Mouse (Mus musculus): ENCODE results near the gene Mta2. TPM values are rescaled to one million over a fixed set of nuclear protein-coding genes. Genes with fewer than 3 reads are reported as not detected.

Mta2 gene
- total and polyA plus RNA-seq, 2 experiments from 2014 or later, result 64.3 to 77.9 TPM

- DNase-seq (ENCODE audit: low spot score) (no peak), ATAC-seq (ENCODE audit: low FRiP score) (no peak)
- Histone ChIP-seq H3K27ac (ENCODE audit: low read depth, low read length) (no peak overlapping the region), H3K9ac (replicated peaks; ENCODE audit: low read length, poor library complexity, severe bottlenecking) (no peak overlapping the region), H3K36me3 (ENCODE audit: insufficient read depth, low read length) (peaks cover 67% of the 10 kb centered on the region), H3K4me3 (ENCODE audit: low read depth, low read length) (no peak overlapping the region), H3K27me3 (ENCODE audit: insufficient read depth, low read length) (no peaks in the 10 kb centered on the region), H3K4me2 (ENCODE audit: low read depth, low read length, poor library complexity, severe bottlenecking) (no peak overlapping the region), H3K4me1 (ENCODE audit: insufficient read depth, low read length) (no peaks in the 10 kb centered on the region), H3K9me3 (ENCODE audit: low read length) (no peaks in the 10 kb centered on the region)
- WGBS, result 96% methylated on average over 3 of the region's 3 CpGs
- no peak for TF ChIP-seq CTCF (IDR thresholded peaks at IDR 0.05)
Observed at GRCm38 (mm10) chr19:8914212-8914611, 27.5 kb upstream of the Mta2 start.

- Histone ChIP-seq H3K4me2 (ENCODE audit: low read depth, low read length, poor library complexity, severe bottlenecking) (no peak overlapping the region), H3K27me3 (ENCODE audit: insufficient read depth, low read length) (no peaks in the 10 kb centered on the region), H3K9ac (replicated peaks; ENCODE audit: low read length, poor library complexity, severe bottlenecking) (no peak overlapping the region), H3K27ac (ENCODE audit: low read depth, low read length) (no peak overlapping the region), H3K4me1 (ENCODE audit: insufficient read depth, low read length) (peaks cover 5% of the 10 kb centered on the region; the same call in 1 of the 2 replicates), H3K4me3 (ENCODE audit: low read depth, low read length) (no peak overlapping the region), H3K9me3 (ENCODE audit: low read length) (no peaks in the 10 kb centered on the region), H3K36me3 (ENCODE audit: insufficient read depth, low read length) (peaks cover 23% of the 10 kb centered on the region)
- DNase-seq (ENCODE audit: low spot score) (no peak), ATAC-seq (ENCODE audit: low FRiP score) (no peak)
- 93% methylated on average over 3 of the region's 3 CpGs for WGBS
- TF ChIP-seq CTCF (IDR thresholded peaks at IDR 0.05), result no peak
Observed at GRCm38 (mm10) chr19:8919000-8919399, 22.7 kb upstream of the Mta2 start.

- H3K9me3 ChIP-seq (ENCODE audit: low read length), result no peaks in the 10 kb centered on the region
- peak overlapping the region; percentile 85 for H3K4me3 ChIP-seq (ENCODE audit: low read depth, low read length)
- DNase-seq (ENCODE audit: low spot score) (no peak), ATAC-seq (ENCODE audit: low FRiP score) (no peak)
- peak overlapping the region; percentile 86 for H3K4me2 ChIP-seq (ENCODE audit: low read depth, low read length, poor library complexity, severe bottlenecking)
- no peak overlapping the region for H3K9ac ChIP-seq (replicated peaks; ENCODE audit: low read length, poor library complexity, severe bottlenecking)
- H3K36me3 ChIP-seq (ENCODE audit: insufficient read depth, low read length), result peaks cover 17% of the 10 kb centered on the region
- H3K27ac ChIP-seq (ENCODE audit: low read depth, low read length), result peak overlapping the region; percentile 78
- H3K4me1 ChIP-seq (ENCODE audit: insufficient read depth, low read length), result peaks cover 5% of the 10 kb centered on the region; the same call in 1 of the 2 replicates
- WGBS, result 62% methylated on average over 6 of the region's 6 CpGs
- no peak for TF ChIP-seq CTCF (IDR thresholded peaks at IDR 0.05)
- H3K27me3 ChIP-seq (ENCODE audit: insufficient read depth, low read length), result no peaks in the 10 kb centered on the region
Observed at GRCm38 (mm10) chr19:8919684-8920072, 22.0 kb upstream of the Mta2 start.

- no peaks in the 10 kb centered on the region for H3K27me3 ChIP-seq (ENCODE audit: insufficient read depth, low read length)
- H3K4me3 ChIP-seq (ENCODE audit: low read depth, low read length), result peak within 1 kb of the TSS; percentile 85
- peak within 1 kb of the TSS; percentile 86 for H3K4me2 ChIP-seq (ENCODE audit: low read depth, low read length, poor library complexity, severe bottlenecking)
- no peaks in the 10 kb centered on the region for H3K9me3 ChIP-seq (ENCODE audit: low read length)
- ATAC-seq (ENCODE audit: low FRiP score) (peak; percentile 96), DNase-seq (ENCODE audit: low spot score) (peak; percentile 96)
- H3K27ac ChIP-seq (ENCODE audit: low read depth, low read length), result peak within 1 kb of the TSS; percentile 78
- H3K9ac ChIP-seq (replicated peaks; ENCODE audit: low read length, poor library complexity, severe bottlenecking), result peak within 1 kb of the TSS; percentile 84
- 3% methylated on average over 36 of the region's 50 CpGs for WGBS
- peaks cover 5% of the 10 kb centered on the region; the same call in 1 of the 2 replicates for H3K4me1 ChIP-seq (ENCODE audit: insufficient read depth, low read length)
- peaks cover 13% of the 10 kb centered on the region for H3K36me3 ChIP-seq (ENCODE audit: insufficient read depth, low read length)
- no peak for TF ChIP-seq CTCF (IDR thresholded peaks at IDR 0.05)
Observed at GRCm38 (mm10) chr19:8920073-8920736, 21.5 kb upstream of the Mta2 start, which contains the start of gene B3gat3. Gene B3gat3 (plus strand): TSS chr19:8920374.

GRCm38 (mm10) chr19:8920836-8921291 lies 20.8 kb upstream of the Mta2 start:
- DNase-seq (ENCODE audit: low spot score), result peak; percentile 56

GRCm38 (mm10) chr19:8921741-8922140 lies 19.9 kb upstream of the Mta2 start:
- Histone ChIP-seq H3K27me3 (ENCODE audit: insufficient read depth, low read length) (no peaks in the 10 kb centered on the region), H3K27ac (ENCODE audit: low read depth, low read length) (no peak overlapping the region), H3K4me2 (ENCODE audit: low read depth, low read length, poor library complexity, severe bottlenecking) (peak overlapping the region; percentile 86; the same call in 1 of the 2 replicates), H3K9me3 (ENCODE audit: low read length) (no peaks in the 10 kb centered on the region), H3K36me3 (ENCODE audit: insufficient read depth, low read length) (peaks cover 14% of the 10 kb centered on the region), H3K4me3 (ENCODE audit: low read depth, low read length) (no peak overlapping the region), H3K4me1 (ENCODE audit: insufficient read depth, low read length) (peaks cover 5% of the 10 kb centered on the region; the same call in 1 of the 2 replicates), H3K9ac (replicated peaks; ENCODE audit: low read length, poor library complexity, severe bottlenecking) (no peak overlapping the region)
- TF ChIP-seq CTCF (IDR thresholded peaks at IDR 0.05), result no peak
- ATAC-seq (ENCODE audit: low FRiP score), result no peak
- WGBS, result 83% methylated on average over 9 of the region's 9 CpGs
- DNase-seq (ENCODE audit: low spot score), result no peak

More at GRCm38 (mm10) chr19:8920836-8921291, 20.8 kb upstream of the Mta2 start:
- TF ChIP-seq CTCF (IDR thresholded peaks at IDR 0.05), result no peak
- Histone ChIP-seq H3K27ac (ENCODE audit: low read depth, low read length) (peak overlapping the region; percentile 78), H3K9me3 (ENCODE audit: low read length) (no peaks in the 10 kb centered on the region), H3K4me3 (ENCODE audit: low read depth, low read length) (peak overlapping the region; percentile 85), H3K4me1 (ENCODE audit: insufficient read depth, low read length) (peaks cover 5% of the 10 kb centered on the region; the same call in 1 of the 2 replicates), H3K9ac (replicated peaks; ENCODE audit: low read length, poor library complexity, severe bottlenecking) (peak overlapping the region; percentile 84), H3K4me2 (ENCODE audit: low read depth, low read length, poor library complexity, severe bottlenecking) (peak overlapping the region; percentile 86), H3K36me3 (ENCODE audit: insufficient read depth, low read length) (peaks cover 12% of the 10 kb centered on the region), H3K27me3 (ENCODE audit: insufficient read depth, low read length) (no peaks in the 10 kb centered on the region)
- under 1% methylated on average over 6 of the region's 6 CpGs for WGBS
- peak; percentile 53 for ATAC-seq (ENCODE audit: low FRiP score)
